Comparison of ENCODE assay signal across 7 mouse cellular contexts in genomic region chr8:95703461-95704260, GRCm38 (mm10). TPM values are rescaled to one million over a fixed set of nuclear protein-coding genes. Genes with fewer than 3 reads are reported as not detected.
DNase-seq lines count a peak whose midpoint lies in the region; ATAC-seq and TF ChIP-seq lines count a peak whose summit lies in the region.

No protein-coding gene starts in this region.

- 2% methylated on average over 15 of the region's 15 CpGs for WGBS in embryonic facial prominence, embryonic 12.5 days
- WGBS in midbrain, embryonic 13.5 days, result 3% methylated on average over 15 of the region's 15 CpGs

- no peak overlapping the region for H3K4me3 ChIP-seq in C2C12 (ENCODE audit: insufficient read depth, poor library complexity, severe bottlenecking)
- H3K4me3 ChIP-seq in embryonic facial prominence, embryonic 12.5 days, result peak overlapping the region; percentile 64
- peak overlapping the region; percentile 84 for H3K4me3 ChIP-seq in midbrain, embryonic 13.5 days (replicated peaks)

- intact Hi-C loops in heart, postnatal 36 days (cut with DNase I), result no loop called here
- intact Hi-C loops in left cerebral cortex, postnatal 10 days (cut with DNase I), result no loop called here

- no peaks in the 10 kb centered on the region for H3K36me3 ChIP-seq in C2C12 (ENCODE audit: control insufficient read depth, insufficient read depth)
- no peaks in the 10 kb centered on the region; the same call in 1 of the 2 replicates for H3K36me3 ChIP-seq in embryonic facial prominence, embryonic 12.5 days
- peaks cover 26% of the 10 kb centered on the region for H3K36me3 ChIP-seq in midbrain, embryonic 13.5 days

- H3K4me1 ChIP-seq in embryonic facial prominence, embryonic 12.5 days, result peaks cover 17% of the 10 kb centered on the region; the same call in 1 of the 2 replicates
- peaks cover 55% of the 10 kb centered on the region for H3K4me1 ChIP-seq in midbrain, embryonic 13.5 days (replicated peaks)

- ATAC-seq in embryonic facial prominence, embryonic 12.5 days (ENCODE audit: insufficient number of reproducible peaks, insufficient read depth, low FRiP score, low TSS enrichment), result no peak
- ATAC-seq in midbrain, embryonic 13.5 days, result peak; percentile 17

- peak; percentile 75 for DNase-seq in MN1 (ENCODE audit: low spot score)
- peak; percentile 44 to 46 for DNase-seq in heart, postnatal 36 days
- DNase-seq in left cerebral cortex, postnatal 10 days (ENCODE audit: extremely low spot score in 1 of 2, low spot score in 2 of 2), result peak; percentile 83 to 90
- DNase-seq in natural killer cell, adult 2 months (ENCODE audit: low spot score in 2 of 2), result no peak

- H3K9me3 ChIP-seq in embryonic facial prominence, embryonic 12.5 days, result no peaks in the 10 kb centered on the region
- H3K9me3 ChIP-seq in midbrain, embryonic 13.5 days, result no peaks in the 10 kb centered on the region

- no peaks in the 10 kb centered on the region for H3K27me3 ChIP-seq in C2C12 (ENCODE audit: control insufficient read depth, insufficient read depth, insufficient read length)
- H3K27me3 ChIP-seq in embryonic facial prominence, embryonic 12.5 days, result 0 out of 2 replicates have a peak, but pooled peaks cover 5% of the 10 kb centered on the region
- H3K27me3 ChIP-seq in midbrain, embryonic 13.5 days, result peaks cover 6% of the 10 kb centered on the region; the same call in 1 of the 2 replicates

- no peak for TF ChIP-seq CTCF in C2C12 (IDR thresholded peaks at IDR 0.05; ENCODE audit: control insufficient read depth, insufficient read depth, insufficient read length)

- peak overlapping the region; percentile 61 for H3ac ChIP-seq in C2C12 (ENCODE audit: control insufficient read depth, insufficient read length, low read depth)

- H3K9ac ChIP-seq in embryonic facial prominence, embryonic 12.5 days, result peak overlapping the region; percentile 65
- H3K9ac ChIP-seq in midbrain, embryonic 13.5 days (replicated peaks), result peak overlapping the region; percentile 88

- no peaks in the 10 kb centered on the region for H3K79me2 ChIP-seq in C2C12 (ENCODE audit: control insufficient read depth, insufficient read depth)

- peak overlapping the region; percentile 97 for H3K4me2 ChIP-seq in embryonic facial prominence, embryonic 12.5 days (replicated peaks)
- peak overlapping the region; percentile 96 for H3K4me2 ChIP-seq in midbrain, embryonic 13.5 days (replicated peaks)

- H3K27ac ChIP-seq in embryonic facial prominence, embryonic 12.5 days, result no peak overlapping the region
- peak overlapping the region; percentile 83 for H3K27ac ChIP-seq in midbrain, embryonic 13.5 days

- no peaks in the 10 kb centered on the region for H3K79me3 ChIP-seq in C2C12 (ENCODE audit: low read depth)

TF ChIP-seq in C2C12, 6 proteins besides CTCF, POLR2A, EP300 and RAD21:
- TF ChIP-seq FOSL1 (IDR thresholded peaks at IDR 0.05; ENCODE audit: insufficient read depth, low read length, poor library complexity, severe bottlenecking) (no peak), USF1 (IDR thresholded peaks at IDR 0.05; ENCODE audit: low read depth) (no peak), CEBPB (IDR thresholded peaks at IDR 0.05; ENCODE audit: low read depth) (no peak), MYOG (IDR thresholded peaks at IDR 0.05; ENCODE audit: control insufficient read depth, extremely low read depth, insufficient read length) (no peak), MYOD1 (IDR thresholded peaks at IDR 0.05; ENCODE audit: control insufficient read depth, insufficient read length, low read depth) (no peak), MAX (IDR thresholded peaks at IDR 0.05) (no peak)

RNA-seq across cellular contexts. Expression of gene Setd6, which starts 12.0 kb away (rescaled TPM):
- 12.6 TPM for polyA plus RNA-seq in C2C12 (2012; fragmentation: generic; extraction: Trizol)
- 19.5 and 21.4 TPM in 2 replicates for polyA plus RNA-seq in embryonic facial prominence, embryonic 12.5 days (2016; fragmentation: Nextera tagmentation; extraction: Ambion mirVana)
- total RNA-seq in heart, postnatal 36 days (2021), result 10 to 100 TPM; 15.8 to 17.9 TPM
- 10 to 100 TPM; 21.2 to 21.6 TPM for total RNA-seq in left cerebral cortex, postnatal 10 days (2021)
- polyA plus RNA-seq in midbrain, embryonic 13.5 days (2015; fragmentation: Nextera tagmentation; extraction: Ambion mirVana), result 22.1 and 23.6 TPM in 2 replicates

RNA-seq across cellular contexts. Expression of gene Ndrg4, which starts 26.9 kb away (rescaled TPM):
- 43.3 TPM for polyA plus RNA-seq in C2C12 (2012; fragmentation: generic; extraction: Trizol)
- polyA plus RNA-seq in embryonic facial prominence, embryonic 12.5 days (2016; fragmentation: Nextera tagmentation; extraction: Ambion mirVana), result 27.3 and 34.4 TPM in 2 replicates
- 100 to 1,000 TPM; 233 to 242 TPM for total RNA-seq in heart, postnatal 36 days (2021)
- total RNA-seq in left cerebral cortex, postnatal 10 days (2021), result 1,000 to 10,000 TPM; 1,340 to 1,419 TPM
- polyA plus RNA-seq in midbrain, embryonic 13.5 days (2015; fragmentation: Nextera tagmentation; extraction: Ambion mirVana), result 159 and 168 TPM in 2 replicates

Comparison
In these comparisons a context has a peak if more than half of its experiments do, and no peak if none do; other contexts are left out.
1. DNase-seq: peak in MN1 (single experiment), heart, postnatal 36 days (2 of 2) and left cerebral cortex, postnatal 10 days (2 of 2); none in natural killer cell, adult 2 months (0 of 2).